Comparison of ENCODE assay signal across 8 mouse cellular contexts in genomic region chr10:95940901-95941767, GRCm38 (mm10). TPM values are rescaled to one million over a fixed set of nuclear protein-coding genes. Genes with fewer than 3 reads are reported as not detected.
DNase-seq lines count a peak whose midpoint lies in the region; ATAC-seq and TF ChIP-seq lines count a peak whose summit lies in the region.

No protein-coding gene starts in this region.

- no peaks in the 10 kb centered on the region for H3K9me3 ChIP-seq in heart, embryonic 15.5 days (replicated peaks)
- H3K9me3 ChIP-seq in E14TG2a.4 (ENCODE audit: low read length): peaks cover 8% of the 10 kb centered on the region
- H3K9me3 ChIP-seq in hindbrain, embryonic 11.5 days (ENCODE audit: control insufficient read depth, low read length): no peaks in the 10 kb centered on the region
- no peaks in the 10 kb centered on the region for H3K9me3 ChIP-seq in stomach, postnatal 0 days (ENCODE audit: control insufficient read depth, low read length)

- TF ChIP-seq CTCF in E14TG2a.4 (conservative IDR thresholded peaks at IDR 0.05; ENCODE audit: low read length): no peak
- TF ChIP-seq CTCF in stomach, postnatal 0 days (IDR thresholded peaks at IDR 0.05; ENCODE audit: low read depth): no peak

- intact Hi-C loops in left cerebral cortex, postnatal 10 days (cut with DNase I): loop anchor here (5.0 kb wide), 1 partner anchor 51 kb away; no protein-coding TSS in a partner anchor

- H3K9ac ChIP-seq in heart, embryonic 15.5 days: peak overlapping the region; percentile 90
- H3K9ac ChIP-seq in hindbrain, embryonic 11.5 days (ENCODE audit: low read depth, low read length): peak overlapping the region; percentile 84
- peak overlapping the region; percentile 86 for H3K9ac ChIP-seq in stomach, postnatal 0 days (ENCODE audit: low read length)

- H3K4me3 ChIP-seq in heart, embryonic 15.5 days: peak overlapping the region; percentile 96
- peak overlapping the region; percentile 93 for H3K4me3 ChIP-seq in E14TG2a.4 (replicated peaks; ENCODE audit: low read length)
- peak overlapping the region; percentile 78 for H3K4me3 ChIP-seq in hindbrain, embryonic 11.5 days (ENCODE audit: low read depth, low read length)
- peak overlapping the region; percentile 91 for H3K4me3 ChIP-seq in stomach, postnatal 0 days (ENCODE audit: low read depth, low read length)

- 3% methylated on average over 63 of the region's 69 CpGs for WGBS in heart, embryonic 15.5 days
- WGBS in hindbrain, embryonic 11.5 days: 8% methylated on average over 39 of the region's 69 CpGs
- 4% methylated on average over 36 of the region's 69 CpGs for WGBS in stomach, postnatal 0 days

- TF ChIP-seq EP300 in stomach, postnatal 0 days (optimal IDR thresholded peaks at IDR 0.05): no peak

- peak overlapping the region; percentile 98 for H3K27ac ChIP-seq in heart, embryonic 15.5 days
- peak overlapping the region; percentile 81 for H3K27ac ChIP-seq in hindbrain, embryonic 11.5 days (ENCODE audit: low read depth, low read length)
- peak overlapping the region; percentile 97 for H3K27ac ChIP-seq in stomach, postnatal 0 days (replicated peaks)

- H3K4me1 ChIP-seq in heart, embryonic 15.5 days (replicated peaks): peaks cover 14% of the 10 kb centered on the region
- H3K4me1 ChIP-seq in E14TG2a.4 (replicated peaks; ENCODE audit: low read depth, low read length): peaks cover 15% of the 10 kb centered on the region
- no peaks in the 10 kb centered on the region for H3K4me1 ChIP-seq in hindbrain, embryonic 11.5 days (replicated peaks; ENCODE audit: control insufficient read depth, insufficient read depth, low read length)
- no peaks in the 10 kb centered on the region for H3K4me1 ChIP-seq in stomach, postnatal 0 days (replicated peaks; ENCODE audit: control insufficient read depth, insufficient read depth)

- ATAC-seq in heart, embryonic 15.5 days (replicated peaks; ENCODE audit: insufficient number of reproducible peaks, insufficient read depth, low FRiP score, low read depth): peak; percentile 80
- peak; percentile 91 for ATAC-seq in hindbrain, embryonic 11.5 days (ENCODE audit: low FRiP score)
- peak; percentile 51 for ATAC-seq in megakaryocyte, adult 5-6 weeks (ENCODE audit: poor library complexity, severe bottlenecking)
- ATAC-seq in stomach, postnatal 0 days (ENCODE audit: low FRiP score, low TSS enrichment): peak; percentile 71

- H3K4me2 ChIP-seq in heart, embryonic 15.5 days: peak overlapping the region; percentile 83
- H3K4me2 ChIP-seq in hindbrain, embryonic 11.5 days (replicated peaks; ENCODE audit: low read depth, low read length): peak overlapping the region; percentile 94
- peak overlapping the region; percentile 82 for H3K4me2 ChIP-seq in stomach, postnatal 0 days (replicated peaks; ENCODE audit: low read depth)

- no peaks in the 10 kb centered on the region for H3K27me3 ChIP-seq in heart, embryonic 15.5 days
- peaks cover 11% of the 10 kb centered on the region for H3K27me3 ChIP-seq in E14TG2a.4 (ENCODE audit: insufficient read depth, low read length)
- no peaks in the 10 kb centered on the region for H3K27me3 ChIP-seq in hindbrain, embryonic 11.5 days (ENCODE audit: control insufficient read depth, insufficient read depth, low read length)
- H3K27me3 ChIP-seq in stomach, postnatal 0 days (ENCODE audit: control insufficient read depth, insufficient read depth, low read length): no peaks in the 10 kb centered on the region

- no peak for DNase-seq in heart, adult 11 months
- DNase-seq in c-Kit-positive CD71-positive TER-119-negative erythroid progenitor cells, embryonic 14.5 days (ENCODE audit: low read depth): peak; percentile 42
- DNase-seq in hindbrain, embryonic 11.5 days (ENCODE audit: low spot score): no peak
- DNase-seq in stomach, postnatal 0 days (ENCODE audit: low spot score): peak; percentile 75
- DNase-seq in left cerebral cortex, postnatal 10 days (ENCODE audit: extremely low spot score in 1 of 2, low spot score in 2 of 2): no peak

- no peaks in the 10 kb centered on the region for H3K36me3 ChIP-seq in heart, embryonic 15.5 days
- H3K36me3 ChIP-seq in E14TG2a.4 (ENCODE audit: insufficient read depth, low read length): no peaks in the 10 kb centered on the region
- no peaks in the 10 kb centered on the region for H3K36me3 ChIP-seq in hindbrain, embryonic 11.5 days (ENCODE audit: control insufficient read depth, insufficient read depth, low read length)
- H3K36me3 ChIP-seq in stomach, postnatal 0 days (ENCODE audit: control insufficient read depth, insufficient read depth, low read length): no peaks in the 10 kb centered on the region

RNA-seq across cellular contexts. Expression of gene Eea1, which starts 0.7 kb away (rescaled TPM):
- 17.4 and 18.4 TPM in 2 replicates for polyA plus RNA-seq in heart, embryonic 15.5 days (2015; fragmentation: Nextera tagmentation; extraction: Ambion mirVana)
- polyA plus RNA-seq in hindbrain, embryonic 11.5 days (2014; fragmentation: Nextera tagmentation; extraction: Ambion mirVana): 15.3 and 18.4 TPM in 2 replicates
- 22.1 and 22.6 TPM in 2 replicates for total RNA-seq in megakaryocyte, adult 5-6 weeks (2015)
- total RNA-seq in megakaryocyte, adult 5-6 weeks (2017): 33.3 and 36.7 TPM in 2 replicates
- 17.9 and 20.2 TPM in 2 replicates for polyA plus RNA-seq in stomach, postnatal 0 days (2015; fragmentation: Nextera tagmentation; extraction: Ambion mirVana)
- total RNA-seq in left cerebral cortex, postnatal 10 days (2021): 10 to 100 TPM; 23.9 to 25.2 TPM

Comparison
In these comparisons a context has a peak if more than half of its experiments do, and no peak if none do; other contexts are left out.
1. DNase-seq: peak in c-Kit-positive CD71-positive TER-119-negative erythroid progenitor cells, embryonic 14.5 days (single experiment) and stomach, postnatal 0 days (single experiment); none in heart, adult 11 months (single experiment), hindbrain, embryonic 11.5 days (single experiment) and left cerebral cortex, postnatal 10 days (0 of 2).
2. Peak in every context shown above with its lines, with median percentiles within 50 percentile points of each other: ATAC-seq, H3K27ac ChIP-seq, H3K4me2 ChIP-seq, H3K4me3 ChIP-seq and H3K9ac ChIP-seq.